ENCODE assay signal across 8 mouse cellular contexts in genomic region chr1:64956479-64956961, GRCm38 (mm10). TPM values are rescaled to one million over a fixed set of nuclear protein-coding genes. Genes with fewer than 3 reads are reported as not detected.
DNase-seq lines count a peak whose midpoint lies in the region; ATAC-seq and TF ChIP-seq lines count a peak whose summit lies in the region.

TSS of gene Plekhm3 (minus strand) at chr1:64956824.

- no peaks in the 10 kb centered on the region for H3K36me3 ChIP-seq in embryonic facial prominence, embryonic 15.5 days
- no peaks in the 10 kb centered on the region for H3K36me3 ChIP-seq in limb, embryonic 13.5 days
- no peaks in the 10 kb centered on the region for H3K36me3 ChIP-seq in midbrain, embryonic 15.5 days (replicated peaks)

- under 1% methylated on average over 43 of the region's 43 CpGs for WGBS in bone marrow, adult 2 months
- 0% methylated on average over 36 of the region's 43 CpGs for WGBS in embryonic facial prominence, embryonic 15.5 days
- under 1% methylated on average over 43 of the region's 43 CpGs for WGBS in limb, embryonic 13.5 days
- under 1% methylated on average over 43 of the region's 43 CpGs for WGBS in midbrain, embryonic 15.5 days

- peak; percentile 81 for ATAC-seq in embryonic facial prominence, embryonic 15.5 days (ENCODE audit: insufficient number of reproducible peaks, low FRiP score, low TSS enrichment, low read depth)
- ATAC-seq in limb, embryonic 13.5 days (ENCODE audit: low FRiP score, low read depth), result peak; percentile 92
- ATAC-seq in midbrain, embryonic 15.5 days (replicated peaks), result peak; percentile 97

- no peak for TF ChIP-seq CTCF in bone marrow, adult 2 months (IDR thresholded peaks at IDR 0.05; ENCODE audit: control insufficient read depth, insufficient read depth, low read length)

- H3K9ac ChIP-seq in embryonic facial prominence, embryonic 15.5 days, result peak within 1 kb of the TSS; percentile 66
- H3K9ac ChIP-seq in limb, embryonic 13.5 days, result peak within 1 kb of the TSS; percentile 88
- peak within 1 kb of the TSS; percentile 84 for H3K9ac ChIP-seq in midbrain, embryonic 15.5 days

- peak; percentile 93 for DNase-seq in A20 (ENCODE audit: low read depth, low spot score)
- peak; percentile 79 for DNase-seq in heart, adult 9 months (ENCODE audit: low spot score in 2 of 2)
- DNase-seq in kidney, adult 9 months, result peak; percentile 75
- DNase-seq in spleen, adult 18-20 months, result peak; percentile 56 to 74

- TF ChIP-seq POLR2A in bone marrow, adult 2 months (IDR thresholded peaks at IDR 0.05; ENCODE audit: borderline replicate concordance, control insufficient read depth, low read depth, low read length), result peak; percentile 33; the same call in 1 of the 2 replicates

- H3K4me3 ChIP-seq in bone marrow, adult 2 months (replicated peaks; ENCODE audit: control insufficient read depth, low read depth, low read length), result peak within 1 kb of the TSS; percentile 62
- peak within 1 kb of the TSS; percentile 83 for H3K4me3 ChIP-seq in embryonic facial prominence, embryonic 15.5 days (replicated peaks)
- peak within 1 kb of the TSS; percentile 80 for H3K4me3 ChIP-seq in limb, embryonic 13.5 days
- H3K4me3 ChIP-seq in midbrain, embryonic 15.5 days, result peak within 1 kb of the TSS; percentile 74

- H3K4me2 ChIP-seq in embryonic facial prominence, embryonic 15.5 days (replicated peaks), result peak within 1 kb of the TSS; percentile 63
- H3K4me2 ChIP-seq in limb, embryonic 13.5 days (replicated peaks), result peak within 1 kb of the TSS; percentile 72
- peak within 1 kb of the TSS; percentile 58 for H3K4me2 ChIP-seq in midbrain, embryonic 15.5 days

- no peaks in the 10 kb centered on the region for H3K9me3 ChIP-seq in embryonic facial prominence, embryonic 15.5 days (replicated peaks)
- H3K9me3 ChIP-seq in limb, embryonic 13.5 days, result no peaks in the 10 kb centered on the region
- no peaks in the 10 kb centered on the region for H3K9me3 ChIP-seq in midbrain, embryonic 15.5 days

- no peaks in the 10 kb centered on the region for H3K27me3 ChIP-seq in embryonic facial prominence, embryonic 15.5 days
- no peaks in the 10 kb centered on the region for H3K27me3 ChIP-seq in limb, embryonic 13.5 days
- H3K27me3 ChIP-seq in midbrain, embryonic 15.5 days (replicated peaks), result no peaks in the 10 kb centered on the region

- no peaks in the 10 kb centered on the region for H3K4me1 ChIP-seq in bone marrow, adult 2 months (ENCODE audit: control insufficient read depth, insufficient read depth, low read length)
- no peaks in the 10 kb centered on the region for H3K4me1 ChIP-seq in embryonic facial prominence, embryonic 15.5 days
- H3K4me1 ChIP-seq in limb, embryonic 13.5 days, result 0 out of 2 replicates have a peak, but pooled peaks cover 4% of the 10 kb centered on the region
- H3K4me1 ChIP-seq in midbrain, embryonic 15.5 days, result no peaks in the 10 kb centered on the region

- H3K27ac ChIP-seq in bone marrow, adult 2 months (ENCODE audit: control insufficient read depth, insufficient read depth, low read depth, low read length, poor library complexity), result peak within 1 kb of the TSS; percentile 63; the same call in 1 of the 2 replicates
- 0 out of 2 replicates have a peak within 1 kb of the TSS, but pooled peaks have one; percentile 29 for H3K27ac ChIP-seq in embryonic facial prominence, embryonic 15.5 days (replicated peaks)
- 0 out of 2 replicates have a peak within 1 kb of the TSS, but pooled peaks have one; percentile 39 for H3K27ac ChIP-seq in limb, embryonic 13.5 days
- peak within 1 kb of the TSS; percentile 85 for H3K27ac ChIP-seq in midbrain, embryonic 15.5 days

RNA-seq across cellular contexts. Expression of gene Plekhm3, which starts in this region (rescaled TPM):
- polyA plus RNA-seq in bone marrow, adult 2 months (2011; ENCODE audit: insufficient read depth, insufficient read length, low replicate concordance, missing spikeins), result 2.3 and 4.5 TPM in 2 replicates
- 6.8 and 7.6 TPM in 2 replicates for polyA plus RNA-seq in embryonic facial prominence, embryonic 15.5 days (2015; fragmentation: Nextera tagmentation; extraction: Ambion mirVana)
- polyA plus RNA-seq in limb, embryonic 13.5 days (2015; fragmentation: Nextera tagmentation; extraction: Ambion mirVana), result 7.3 and 9.5 TPM in 2 replicates
- polyA plus RNA-seq in midbrain, embryonic 15.5 days (2015; fragmentation: Nextera tagmentation; extraction: Ambion mirVana), result 12.4 and 12.5 TPM in 2 replicates

Comparison
In these comparisons a context has a peak if more than half of its experiments do, and no peak if none do; other contexts are left out.
1. Peak in every context shown above with its lines: DNase-seq, ATAC-seq, H3K4me3 ChIP-seq and H3K27ac ChIP-seq.
2. H3K27ac ChIP-seq: peak in every context shown above with its lines; median percentile 85 in midbrain, embryonic 15.5 days; 63 in bone marrow, adult 2 months; 39 in limb, embryonic 13.5 days; 29 in embryonic facial prominence, embryonic 15.5 days.